Mouse (Mus musculus) stomach, embryonic 16.5 days (tissue): ENCODE data around the gene Hist1h2bc. TPM values are rescaled to one million over a fixed set of nuclear protein-coding genes. Genes with fewer than 3 reads are reported as not detected.
"Not testable (repeated sequence)": the region's sequence is repeated elsewhere in the genome, so short reads cannot be mapped to it uniquely, and the experiment has no call there.

Experiments
- ATAC-seq: fragments of 200-750 bp; cut with Nextera tagmentation; 2 replicates; pipeline ENCODE4 v1.8.0; 2017; ENCODE audit warnings: moderate number of reproducible peaks, moderate TSS enrichment; ENCODE audit not compliant: insufficient read depth, low FRiP score
- H3K27ac ChIP-seq: fragments of 300-500 bp; sonication (generic); 2 replicates; pipeline ENCODE4 v1.5.1; 2014; ENCODE audit warnings: low read length
- H3K27me3 ChIP-seq: fragments of 300-500 bp; sonication (generic); 2 replicates; pipeline ENCODE4 v1.6.1; 2014; ENCODE audit warnings: low read length, control low read depth, mixed read lengths; ENCODE audit not compliant: control insufficient read depth, insufficient read depth
- H3K36me3 ChIP-seq: fragments of 300-500 bp; sonication (generic); 2 replicates; pipeline ENCODE4 v1.6.1; 2014; ENCODE audit warnings: low read length; ENCODE audit not compliant: control insufficient read depth, insufficient read depth
- H3K4me1 ChIP-seq: fragments of 300-500 bp; sonication (generic); 2 replicates; pipeline ENCODE4 v1.6.1; 2014; ENCODE audit warnings: low read length, control low read depth, mixed read lengths; ENCODE audit not compliant: control insufficient read depth, insufficient read depth
- H3K4me2 ChIP-seq: fragments of 300-500 bp; sonication (generic); 2 replicates; pipeline ENCODE4 v1.6.1; 2014; ENCODE audit warnings: low read depth, low read length, mixed read lengths
- H3K4me3 ChIP-seq: fragments of 300-500 bp; sonication (generic); replicated peaks from 2 replicates; pipeline ENCODE4 v1.5.1; 2014; ENCODE audit warnings: mild to moderate bottlenecking, low read length
- H3K9ac ChIP-seq: fragments of 300-500 bp; sonication (generic); 2 replicates; pipeline ENCODE4 v1.6.1; 2014; ENCODE audit warnings: low read length
- H3K9me3 ChIP-seq: fragments of 300-500 bp; sonication (generic); replicated peaks from 2 replicates; pipeline ENCODE4 v1.6.1; 2016; ENCODE audit warnings: low read length, control low read depth; ENCODE audit not compliant: control insufficient read depth
- WGBS: fragments of 180-500 bp; shearing (Covaris S2); extraction: QIAGEN DNeasy Blood & Tissue Kit; methylation state at CpG from one replicate; pipeline ENCODE4 v1.1.7; 2014; 5-methylcytosine and 5-hydroxymethylcytosine counted together
- polyA plus RNA-seq: library from polyadenylated mRNA; unstranded; fragments of >200 nt; fragmentation: Nextera tagmentation; extraction: Ambion mirVana; gene quantifications from 2 replicates; pipeline ENCODE4 v1.2.1, GENCODE M21; 2015

Hist1h2bc gene
- polyA plus RNA-seq, 1 experiment from 2014 or later = 102 TPM

DNA sequence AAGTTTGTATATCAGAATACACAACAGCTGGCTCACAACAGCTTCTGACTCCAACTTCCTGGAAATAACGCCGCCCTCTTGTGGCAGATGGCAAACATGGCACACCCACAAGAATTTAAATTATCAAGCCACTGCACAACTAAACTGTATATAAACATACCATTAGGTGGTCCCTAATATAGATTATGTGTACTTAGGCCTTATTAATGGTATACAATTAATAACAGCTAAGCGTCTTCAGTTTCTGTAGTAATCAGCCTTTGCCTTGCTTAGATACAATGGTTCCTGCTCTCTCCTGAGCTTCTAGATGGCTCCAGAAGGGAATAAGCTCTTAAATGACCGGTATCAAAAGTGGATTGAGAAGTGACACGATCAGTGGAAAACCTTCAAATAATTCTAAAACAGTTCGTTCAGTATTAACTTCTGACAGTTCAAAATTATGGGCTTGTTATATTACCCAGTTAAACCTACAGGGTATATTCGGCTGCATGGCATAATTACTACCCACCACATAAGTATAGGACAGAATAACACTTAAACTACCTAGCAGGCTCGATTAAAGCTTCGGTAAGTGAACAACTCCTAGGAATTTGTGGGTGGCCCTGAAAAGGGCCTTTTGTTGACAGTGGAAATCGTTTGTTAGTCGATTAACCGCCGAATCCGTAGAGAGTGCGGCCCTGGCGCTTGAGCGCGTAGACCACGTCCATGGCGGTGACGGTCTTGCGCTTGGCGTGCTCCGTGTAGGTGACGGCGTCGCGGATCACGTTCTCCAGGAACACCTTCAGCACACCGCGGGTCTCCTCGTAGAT, 13.7 kb downstream of the Hist1h2bc start:
- ATAC-seq = peak; percentile 30; the same call in 1 of the 2 replicates
- Histone ChIP-seq H3K9me3 (no peaks in the 10 kb centered on the region), H3K4me1 (0 out of 2 replicates have a peak, but pooled peaks cover 4% of the 10 kb centered on the region), H3K27ac (peak overlapping the region; percentile 92), H3K36me3 (no peaks in the 10 kb centered on the region), H3K4me2 (peak overlapping the region; percentile 71), H3K4me3 (peak overlapping the region; percentile 53), H3K27me3 (no peaks in the 10 kb centered on the region), H3K9ac (peak overlapping the region; percentile 71)
- under 1% methylated on average over 21 of the region's 32 CpGs for WGBS

DNA sequence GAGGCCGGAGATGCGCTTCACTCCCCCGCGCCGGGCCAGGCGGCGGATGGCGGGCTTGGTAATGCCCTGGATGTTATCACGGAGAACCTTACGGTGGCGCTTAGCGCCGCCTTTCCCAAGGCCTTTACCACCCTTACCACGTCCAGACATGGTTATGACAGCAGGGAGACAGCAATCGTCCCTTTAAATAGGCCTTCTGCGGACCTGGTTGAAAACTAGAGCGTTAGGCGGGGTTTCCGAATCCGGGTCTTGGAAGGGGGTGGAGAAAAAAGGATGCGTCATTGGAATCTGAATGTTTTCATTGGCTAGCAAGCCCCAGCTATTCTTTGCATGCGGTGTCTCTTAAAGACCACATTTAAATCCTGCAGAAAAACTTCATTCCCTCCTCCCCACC, 14.3 kb downstream of the Hist1h2bc start, which contains the start of gene Hist1h4c:
Hist1h4c (minus strand) TSS at position 155 of the 394 bp plus-strand sequence.
- Histone ChIP-seq H3K9me3 (no peaks in the 10 kb centered on the region), H3K27ac (peak within 1 kb of the TSS; percentile 92)
- WGBS = under 1% methylated on average over 20 of the region's 22 CpGs

DNA sequence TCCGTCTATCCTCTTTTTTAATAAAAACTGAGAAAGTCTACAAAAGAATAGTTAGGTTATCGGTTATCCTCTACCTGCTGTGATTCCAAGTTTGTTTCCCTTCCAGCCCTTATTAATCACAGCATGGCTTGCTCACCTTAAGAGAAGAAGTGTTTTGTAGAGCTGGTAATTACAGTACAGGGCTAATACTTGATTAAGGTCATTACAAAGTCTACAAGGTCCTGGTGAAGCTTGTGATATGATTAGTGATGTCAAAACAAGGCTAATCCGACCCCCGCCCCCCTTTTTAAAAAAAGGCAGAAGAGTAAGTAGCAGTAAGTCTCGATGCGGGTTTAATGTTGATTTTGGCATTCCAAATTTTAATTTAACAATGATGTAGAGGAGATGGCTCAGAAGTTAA, 15.0 kb downstream of the Hist1h2bc start:
- H3K4me3 ChIP-seq = no peak overlapping the region
- H3K9ac ChIP-seq = 0 out of 2 replicates have a peak overlapping the region, but pooled peaks have one; percentile 37
- ATAC-seq = no peak

More for the DNA sequence above, 14.3 kb downstream of the Hist1h2bc start, which contains the start of gene Hist1h4c:
- no peaks in the 10 kb centered on the region for H3K36me3 ChIP-seq
- no peaks in the 10 kb centered on the region for H3K27me3 ChIP-seq
- H3K4me2 ChIP-seq = peak within 1 kb of the TSS; percentile 71
- ATAC-seq = peak; percentile 96
- H3K4me3 ChIP-seq = peak within 1 kb of the TSS; percentile 53
- H3K4me1 ChIP-seq = 0 out of 2 replicates have a peak, but pooled peaks cover 4% of the 10 kb centered on the region
- peak within 1 kb of the TSS; percentile 71 for H3K9ac ChIP-seq

DNA sequence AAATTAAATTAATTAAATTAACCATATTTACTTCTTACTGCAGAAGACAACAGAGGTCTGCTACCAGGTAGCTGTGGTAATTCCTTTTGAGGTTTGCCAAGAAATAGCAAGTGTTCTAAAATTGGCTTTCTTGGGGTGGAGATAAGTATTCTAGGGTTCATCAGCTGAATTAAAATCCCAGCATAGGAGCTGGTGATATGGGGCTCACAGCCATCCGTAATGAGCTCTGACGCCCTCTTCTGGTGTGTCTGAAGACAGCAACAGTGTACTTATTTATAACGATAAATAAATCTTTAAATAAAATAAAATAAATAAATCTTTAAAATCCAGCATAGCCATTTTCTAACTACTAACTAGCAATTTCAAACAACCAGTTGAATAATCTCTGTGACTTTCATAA, 15.8 kb downstream of the Hist1h2bc start:
- no peak overlapping the region for H3K9ac ChIP-seq
- H3K27ac ChIP-seq = no peak overlapping the region
- H3K4me1 ChIP-seq = 0 out of 2 replicates have a peak, but pooled peaks cover 4% of the 10 kb centered on the region
- no peaks in the 10 kb centered on the region for H3K36me3 ChIP-seq
- H3K27me3 ChIP-seq = no peaks in the 10 kb centered on the region
- no peak for ATAC-seq
- no peak overlapping the region for H3K4me2 ChIP-seq
- no peaks in the 10 kb centered on the region for H3K9me3 ChIP-seq
- no peak overlapping the region for H3K4me3 ChIP-seq
- 63% methylated on average over 3 of the region's 3 CpGs for WGBS

More for the DNA sequence above, 15.0 kb downstream of the Hist1h2bc start:
- 0 out of 2 replicates have a peak, but pooled peaks cover 4% of the 10 kb centered on the region for H3K4me1 ChIP-seq
- WGBS = 53% methylated on average over 6 of the region's 6 CpGs
- no peaks in the 10 kb centered on the region for H3K9me3 ChIP-seq
- no peaks in the 10 kb centered on the region for H3K27me3 ChIP-seq
- peak overlapping the region; percentile 50 for H3K4me2 ChIP-seq
- H3K27ac ChIP-seq = peak overlapping the region; percentile 80
- H3K36me3 ChIP-seq = no peaks in the 10 kb centered on the region

DNA sequence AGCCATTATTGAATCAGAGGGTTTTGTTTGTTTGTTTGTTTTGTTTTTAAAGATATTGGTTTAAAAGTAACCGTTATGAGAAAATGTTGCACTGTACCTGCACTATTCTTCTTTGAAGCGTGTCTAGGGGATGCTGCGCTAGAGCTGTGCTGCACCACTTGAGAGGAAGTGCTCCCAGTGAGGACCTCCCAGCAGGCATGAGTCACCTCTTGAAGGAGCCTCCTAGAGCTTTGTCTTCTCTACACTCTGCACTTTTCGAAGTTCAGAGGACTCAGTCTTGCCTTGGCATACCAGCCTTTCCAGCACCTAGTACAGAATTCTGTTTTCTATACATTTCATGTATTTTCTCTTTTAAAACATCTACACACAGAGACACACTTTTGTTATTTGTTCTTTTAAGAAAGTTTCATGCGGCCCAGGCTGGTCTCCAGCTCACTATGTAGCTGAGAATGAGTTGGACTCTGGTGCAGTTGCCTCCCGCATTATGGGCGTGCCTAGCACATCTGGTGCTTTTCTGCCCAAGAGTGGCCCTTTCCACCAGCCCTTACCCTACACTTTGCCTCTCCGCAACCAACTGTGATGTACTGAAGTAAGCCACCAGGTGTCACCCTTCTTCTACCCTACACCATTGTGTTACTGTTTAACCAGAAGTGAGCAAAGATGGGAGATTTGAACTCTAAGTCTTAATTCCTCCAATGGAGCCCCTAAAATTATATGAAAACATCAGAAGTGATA, 17.0 kb downstream of the Hist1h2bc start:
- no peak overlapping the region for H3K27ac ChIP-seq
- H3K9me3 ChIP-seq = no peaks in the 10 kb centered on the region
- WGBS = 29% methylated on average over 8 of the region's 8 CpGs
- 0 out of 2 replicates have a peak, but pooled peaks cover 3% of the 10 kb centered on the region for H3K4me1 ChIP-seq
- no peaks in the 10 kb centered on the region for H3K36me3 ChIP-seq
- no peaks in the 10 kb centered on the region for H3K27me3 ChIP-seq
- ATAC-seq = 0 out of 2 replicates have a peak, but pooled peaks have one; percentile 49
- peak overlapping the region; percentile 21; the same call in 1 of the 2 replicates for H3K4me2 ChIP-seq
- no peak overlapping the region for H3K4me3 ChIP-seq
- no peak overlapping the region for H3K9ac ChIP-seq

DNA sequence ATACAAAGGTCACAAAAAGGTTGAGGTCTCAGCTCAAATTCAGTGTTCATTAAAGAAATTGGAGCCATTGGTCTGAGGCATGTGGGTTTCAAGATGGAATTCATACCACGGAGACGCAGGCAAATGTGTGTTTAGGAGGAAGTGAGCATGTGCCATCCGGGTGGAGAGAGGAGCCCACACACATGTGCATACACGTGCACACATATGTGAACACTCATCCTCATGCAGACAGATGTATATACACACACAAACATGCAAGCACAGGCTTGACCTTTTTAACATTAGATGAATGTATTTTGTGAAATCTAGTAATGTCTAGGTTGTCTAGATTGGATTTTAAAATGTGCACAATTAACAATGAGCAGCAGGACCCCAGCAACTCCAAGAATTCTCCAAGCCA, 18.2 kb downstream of the Hist1h2bc start:
- H3K9ac ChIP-seq = no peak overlapping the region
- ATAC-seq = no peak
- no peaks in the 10 kb centered on the region for H3K27me3 ChIP-seq
- no peak overlapping the region for H3K27ac ChIP-seq
- 75% methylated on average over 4 of the region's 4 CpGs for WGBS
- no peaks in the 10 kb centered on the region for H3K9me3 ChIP-seq
- no peaks in the 10 kb centered on the region for H3K36me3 ChIP-seq
- H3K4me2 ChIP-seq = no peak overlapping the region
- 0 out of 2 replicates have a peak, but pooled peaks cover 2% of the 10 kb centered on the region for H3K4me1 ChIP-seq
- H3K4me3 ChIP-seq = no peak overlapping the region

DNA sequence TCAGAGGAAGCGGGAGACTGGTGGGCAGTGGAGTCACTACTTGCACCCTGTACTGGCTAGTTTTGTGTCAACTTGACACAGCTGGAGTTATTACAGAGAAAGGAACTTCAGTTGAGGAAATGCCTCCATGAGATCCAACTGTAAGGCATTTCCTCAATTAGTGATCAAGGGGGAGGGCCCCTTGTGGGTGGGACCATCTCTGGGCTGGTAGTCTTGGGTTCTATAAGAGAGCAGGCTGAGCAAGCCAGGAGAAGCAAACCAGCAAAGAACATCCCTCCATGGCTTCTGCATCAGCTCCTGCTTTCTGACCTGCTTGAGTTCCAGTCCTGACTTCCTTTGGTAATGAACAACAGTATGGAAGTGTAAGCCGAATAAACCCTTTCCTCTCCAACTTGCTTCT, 18.8 kb downstream of the Hist1h2bc start:
- H3K27ac ChIP-seq, H3K36me3 ChIP-seq, ATAC-seq, H3K4me2 ChIP-seq, H3K4me3 ChIP-seq, H3K27me3 ChIP-seq, H3K9ac ChIP-seq, H3K9me3 ChIP-seq, H3K4me1 ChIP-seq: not testable (repeated sequence)
- WGBS = 74% methylated on average over 2 of the region's 2 CpGs

DNA sequence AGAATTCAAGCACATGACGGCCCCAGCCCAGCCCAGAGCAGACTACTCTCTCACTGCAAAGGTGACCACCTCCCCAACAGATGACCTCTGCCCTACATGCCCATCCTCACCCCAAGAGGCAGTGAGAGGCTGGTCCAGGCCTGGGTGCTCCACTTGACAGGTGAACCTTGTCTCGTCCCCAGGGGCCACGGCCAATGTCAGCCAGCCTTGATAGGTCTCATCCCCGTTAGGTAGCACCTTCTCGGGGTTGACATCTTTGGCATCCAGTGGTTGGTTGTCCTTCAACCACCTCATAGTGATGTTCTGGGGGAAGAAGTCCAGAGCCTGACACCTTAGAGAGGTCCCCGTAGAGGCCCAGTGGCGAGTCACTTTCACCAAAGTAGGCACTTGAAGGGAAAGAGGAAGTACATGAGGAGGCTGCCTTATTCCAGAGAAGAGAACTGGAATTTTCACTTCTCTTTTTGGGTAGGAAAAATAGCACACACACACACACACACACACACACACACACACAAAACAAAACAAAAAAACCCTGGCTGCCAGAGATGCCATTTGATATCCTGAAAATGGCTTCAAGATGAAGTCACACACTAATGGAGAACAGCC, 21.9 kb downstream of the Hist1h2bc start:
- 93% methylated on average over 7 of the region's 7 CpGs for WGBS
- no peak overlapping the region for H3K9ac ChIP-seq
- no peaks in the 10 kb centered on the region for H3K36me3 ChIP-seq
- H3K4me2 ChIP-seq = no peak overlapping the region
- no peaks in the 10 kb centered on the region for H3K27me3 ChIP-seq
- no peak for ATAC-seq
- peaks cover 9% of the 10 kb centered on the region for H3K4me1 ChIP-seq
- H3K9me3 ChIP-seq = no peaks in the 10 kb centered on the region
- H3K4me3 ChIP-seq = no peak overlapping the region
- H3K27ac ChIP-seq = no peak overlapping the region
